Mouse (Mus musculus) thymus, postnatal 0 days (tissue): ENCODE data around the gene Shisal2a. TPM values are rescaled to one million over a fixed set of nuclear protein-coding genes. Genes with fewer than 3 reads are reported as not detected.
A peak's percentile ranks its signal among the peaks of the same experiment; 100 is the strongest.

Source experiments
- DNase-seq: peaks from one replicate; pipeline ENCODE4 v3.0.0-alpha.2; 2015; ENCODE audit warnings: low spot score
- polyA plus RNA-seq: library from polyadenylated mRNA; unstranded; fragments of >200 nt; fragmentation: Nextera tagmentation; extraction: Ambion mirVana; gene quantifications from 2 replicates; pipeline ENCODE4 v1.2.1, GENCODE M21; 2015

The Shisal2a gene
- not detected in 2 replicates for polyA plus RNA-seq

DNA sequence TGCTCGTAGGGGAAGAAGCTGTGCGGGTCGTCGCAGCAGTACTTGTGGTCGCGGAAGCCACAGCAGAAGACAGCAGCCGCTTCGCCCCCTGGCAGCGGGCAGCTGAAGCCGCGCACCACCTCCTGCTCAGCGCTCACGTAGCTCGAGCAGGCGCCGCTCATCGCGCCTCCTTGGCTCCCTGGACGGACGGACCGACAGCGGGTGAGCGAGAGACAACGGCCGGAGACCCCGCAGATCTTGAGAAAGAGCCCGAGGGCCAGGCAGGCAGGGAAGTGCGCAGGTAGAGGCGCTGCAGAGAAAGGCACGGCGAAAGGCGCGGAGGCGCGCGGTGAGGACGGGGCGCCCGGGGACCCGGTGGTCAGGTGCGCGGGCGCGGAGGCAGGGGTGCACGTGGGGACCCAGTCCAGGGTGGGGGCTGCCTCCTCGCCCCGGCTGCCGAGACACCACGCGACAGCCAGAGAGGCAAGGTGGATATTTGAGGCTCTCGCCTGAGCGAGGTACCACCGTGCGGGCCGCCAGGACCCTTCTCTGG lies at the start of gene Shisal2a:
Shisal2a (minus strand) TSS at position 167 of the 532 bp plus-strand sequence.
- DNase-seq: no peak

DNA sequence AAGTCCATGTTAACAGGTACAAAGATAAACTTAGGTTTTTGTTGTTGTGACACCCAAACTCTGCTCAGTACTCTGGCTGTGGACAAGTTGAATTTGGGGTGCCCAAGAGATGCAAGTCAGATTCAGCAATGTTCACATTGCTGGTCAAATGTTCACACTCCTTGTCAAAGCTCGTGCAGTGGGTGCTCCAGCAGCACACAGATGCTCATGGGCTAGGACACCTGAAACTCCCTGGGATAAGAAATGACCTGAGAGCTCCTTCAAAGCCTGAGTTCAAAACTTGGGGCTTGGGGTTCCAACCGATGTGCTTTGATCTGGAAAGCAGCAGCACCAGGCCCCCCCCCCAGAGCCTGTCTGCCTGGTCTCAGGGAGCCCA lies 48.4 kb upstream of the Shisal2a start:
- no peak for DNase-seq

DNA sequence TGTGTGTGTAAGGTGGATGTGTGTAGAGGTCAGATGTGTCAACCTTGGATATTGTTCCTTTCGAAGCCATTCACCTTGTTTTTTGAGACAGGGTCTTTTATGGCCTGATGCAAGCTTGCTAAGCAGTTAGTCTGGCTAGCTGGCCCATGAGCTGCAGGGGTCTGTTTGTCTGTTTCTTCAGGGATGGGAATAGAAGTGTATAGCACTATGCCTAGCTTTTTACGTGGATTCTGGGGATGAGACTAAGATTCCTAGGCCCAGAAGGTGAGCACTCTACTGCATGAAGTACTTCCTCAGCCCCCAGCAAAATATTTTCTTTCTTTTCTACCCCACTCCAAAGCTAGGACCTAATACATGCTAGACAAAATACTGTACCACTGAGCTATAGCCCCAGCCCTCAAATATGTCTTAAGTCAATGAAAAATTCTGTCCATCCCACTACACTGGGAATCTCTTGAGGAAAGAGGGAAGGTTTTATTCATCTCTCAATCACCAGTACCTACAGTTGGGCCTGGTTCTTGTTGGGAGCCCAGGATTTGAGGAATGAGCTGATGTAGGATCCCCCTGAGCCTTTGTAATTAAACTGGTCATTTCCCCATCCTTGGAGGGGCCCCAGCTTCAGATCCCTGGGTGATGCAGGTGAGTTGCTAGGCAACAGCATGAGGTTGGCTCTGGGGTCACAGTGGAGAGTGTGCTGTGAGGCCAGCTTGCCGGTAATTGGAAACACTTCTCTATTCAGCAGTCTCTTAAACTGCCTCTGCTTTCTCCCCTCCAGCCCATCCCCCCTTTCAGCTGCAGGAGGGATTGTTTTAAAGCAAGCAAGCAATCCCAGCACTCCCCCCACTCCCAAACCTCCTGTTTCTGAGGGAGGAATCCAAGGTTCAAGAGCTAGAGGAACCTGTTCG lies 47.8 kb upstream of the Shisal2a start:
- DNase-seq: no peak

DNA sequence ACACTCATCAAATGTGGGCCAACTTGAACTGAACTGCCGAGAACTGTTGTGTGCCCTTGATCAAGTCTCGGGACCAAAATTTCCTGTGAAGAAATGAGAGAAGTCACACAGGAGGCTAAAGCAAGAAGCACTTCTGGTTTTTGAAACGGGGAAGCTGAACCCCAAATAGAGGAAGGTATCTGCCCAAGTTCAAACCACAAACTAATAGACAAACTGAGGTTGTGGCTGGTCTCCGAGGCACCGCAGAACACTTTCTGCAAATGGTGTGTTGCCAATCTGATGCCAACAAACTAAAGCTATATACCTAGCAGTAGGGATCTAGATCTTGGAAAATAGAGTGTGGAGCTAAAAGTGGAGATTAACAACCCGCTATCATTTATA lies 45.2 kb upstream of the Shisal2a start:
- DNase-seq: no peak

DNA sequence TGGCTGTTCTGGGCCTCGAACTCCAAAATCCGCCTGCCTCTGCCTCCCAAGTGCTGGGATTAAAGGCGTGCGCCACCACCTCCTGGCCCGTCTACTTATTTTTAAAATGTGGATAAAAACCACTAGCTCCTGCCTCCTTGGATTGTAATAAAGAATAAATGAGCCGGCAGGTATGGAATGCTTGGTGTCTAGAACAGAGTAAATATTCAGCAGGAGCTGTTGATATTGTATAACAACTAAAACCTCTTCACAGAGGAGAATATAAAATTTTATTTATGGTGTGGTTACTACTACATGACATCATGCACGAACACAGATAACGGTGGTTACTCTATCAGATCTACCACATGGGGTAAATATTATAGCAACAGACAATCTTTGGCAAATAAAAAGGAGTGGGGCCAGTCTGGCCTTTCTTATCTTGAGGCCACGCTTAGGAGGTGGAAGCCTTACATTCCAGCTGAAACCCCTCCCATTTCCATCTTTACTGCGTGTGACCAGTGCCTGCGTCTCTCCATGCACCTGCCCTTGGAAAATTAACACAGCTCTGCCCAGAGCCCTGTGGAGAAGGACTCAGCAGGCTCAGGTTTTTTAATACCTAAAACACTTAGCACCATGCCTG lies 44.7 kb upstream of the Shisal2a start:
- DNase-seq: no peak

DNA sequence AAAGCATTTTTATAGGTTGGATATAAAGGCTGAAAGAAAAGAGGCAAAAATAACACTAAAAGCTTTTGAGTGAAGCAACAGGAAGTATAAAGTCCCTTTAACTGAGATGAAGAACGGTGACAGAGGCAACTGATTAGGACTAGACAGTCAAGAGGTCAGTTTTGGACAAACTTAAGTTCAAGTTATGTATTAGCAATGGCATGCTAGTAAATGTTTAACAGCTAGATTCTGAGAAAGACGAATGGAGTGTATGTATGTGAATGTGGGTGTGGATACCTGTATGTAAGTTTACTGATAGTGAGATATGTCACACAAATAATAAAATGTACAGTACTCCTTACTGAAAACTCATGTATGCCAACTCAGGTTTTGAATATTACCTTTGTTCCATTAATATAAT lies 41.4 kb upstream of the Shisal2a start:
- no peak for DNase-seq

DNA sequence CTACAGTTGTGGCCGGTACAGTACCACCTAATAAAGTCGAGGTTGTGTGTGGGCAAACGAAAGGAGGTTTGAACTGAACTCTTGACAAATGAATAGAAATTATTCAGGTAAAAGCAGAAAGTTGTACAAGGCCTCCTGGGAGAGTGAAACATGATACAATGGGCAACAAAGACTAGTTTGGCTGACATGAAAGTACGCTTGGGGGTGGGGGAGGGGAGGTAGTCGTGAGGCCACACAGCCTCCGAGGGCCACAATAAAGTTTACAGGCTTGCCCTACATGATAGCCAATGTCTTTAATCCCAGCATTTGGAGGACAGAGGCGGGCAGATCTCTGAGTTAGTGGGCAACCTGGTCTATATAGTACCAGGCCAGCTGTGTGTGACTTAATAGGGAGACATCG lies 24.5 kb upstream of the Shisal2a start:
- DNase-seq: no peak

DNA sequence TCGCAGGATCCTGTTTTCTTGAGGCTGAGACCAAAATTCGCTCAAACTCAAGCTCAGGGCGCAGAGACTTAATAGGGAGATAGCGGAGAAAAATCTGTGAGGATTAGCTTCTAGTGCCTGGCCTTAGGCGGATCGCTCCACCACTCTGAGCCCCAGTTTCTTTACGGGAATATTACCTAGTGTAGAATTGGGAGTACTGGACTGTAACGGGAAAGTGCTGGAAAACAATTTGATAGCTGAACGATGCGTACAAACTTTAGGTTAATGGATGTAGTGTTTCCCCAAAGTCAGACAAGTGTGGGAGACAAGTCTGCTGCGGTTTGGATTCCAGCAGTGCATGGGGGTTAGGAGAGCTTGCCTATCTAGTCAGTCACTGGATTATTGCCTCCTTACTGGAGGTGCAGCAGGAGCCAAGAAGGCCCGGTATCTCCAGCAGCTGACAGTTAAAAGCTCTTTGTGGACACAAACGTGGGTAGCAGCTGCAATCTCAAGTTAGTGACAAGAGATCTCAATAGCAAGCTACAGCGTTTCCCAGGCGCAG lies 23.8 kb upstream of the Shisal2a start, which contains the start of gene Gpx7:
Gpx7 (minus strand) TSS at position 101 of the 541 bp plus-strand sequence.
- no peak for DNase-seq

DNA sequence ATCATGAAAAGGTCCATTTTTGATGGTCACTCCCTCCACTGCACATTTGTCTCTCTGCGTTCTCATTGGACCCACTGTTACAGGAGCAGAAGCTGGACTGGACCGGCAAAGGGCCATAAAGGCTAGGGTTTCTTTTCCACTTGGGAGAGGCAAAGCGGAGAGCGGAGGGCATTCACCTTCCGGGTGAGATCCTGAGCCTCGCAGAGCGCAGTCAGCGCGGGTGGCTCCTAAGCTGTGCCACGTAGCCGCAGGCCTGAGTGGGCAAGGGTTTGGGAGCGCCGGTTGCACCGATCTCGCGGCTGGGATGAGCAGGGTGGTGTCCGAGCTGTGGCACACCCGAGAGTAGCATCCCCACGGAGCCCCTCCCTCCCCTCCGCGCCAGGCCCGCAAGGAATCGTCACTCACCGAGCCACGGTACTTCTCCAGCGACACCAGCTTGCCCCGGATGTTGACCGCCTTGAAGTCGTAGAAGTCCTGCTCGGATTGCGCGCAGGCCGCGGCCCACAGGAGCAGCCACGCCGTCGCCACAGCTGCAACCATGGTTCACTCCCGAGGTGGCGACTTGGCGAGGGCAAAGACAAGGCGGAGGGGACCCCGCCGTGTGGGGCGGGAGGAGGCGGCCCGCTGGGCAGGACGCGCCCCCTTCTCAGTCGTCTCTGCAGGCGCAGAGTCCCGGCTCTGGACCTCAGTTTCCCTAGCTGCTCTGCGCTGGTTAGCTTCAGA lies 23.1 kb upstream of the Shisal2a start:
- DNase-seq: peak; percentile 13

DNA sequence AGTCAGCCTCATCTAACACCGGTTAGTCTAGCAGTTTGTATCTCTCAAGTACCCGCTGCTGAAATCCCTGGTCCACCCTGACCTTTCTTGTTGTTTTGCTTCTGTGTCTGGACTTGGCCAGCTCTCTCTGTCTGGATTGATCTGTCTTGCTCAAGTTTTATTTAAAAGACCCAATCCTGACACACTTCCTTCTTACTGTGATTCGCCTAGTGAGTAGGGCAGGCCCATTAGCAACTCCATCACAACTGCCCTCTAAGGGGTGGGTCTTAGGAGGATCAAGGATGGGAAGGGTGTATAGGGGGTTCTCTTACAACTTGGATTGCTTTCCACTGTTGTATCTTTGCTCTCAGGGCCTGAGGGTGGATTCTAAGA lies 22.6 kb upstream of the Shisal2a start:
- DNase-seq: no peak

DNA sequence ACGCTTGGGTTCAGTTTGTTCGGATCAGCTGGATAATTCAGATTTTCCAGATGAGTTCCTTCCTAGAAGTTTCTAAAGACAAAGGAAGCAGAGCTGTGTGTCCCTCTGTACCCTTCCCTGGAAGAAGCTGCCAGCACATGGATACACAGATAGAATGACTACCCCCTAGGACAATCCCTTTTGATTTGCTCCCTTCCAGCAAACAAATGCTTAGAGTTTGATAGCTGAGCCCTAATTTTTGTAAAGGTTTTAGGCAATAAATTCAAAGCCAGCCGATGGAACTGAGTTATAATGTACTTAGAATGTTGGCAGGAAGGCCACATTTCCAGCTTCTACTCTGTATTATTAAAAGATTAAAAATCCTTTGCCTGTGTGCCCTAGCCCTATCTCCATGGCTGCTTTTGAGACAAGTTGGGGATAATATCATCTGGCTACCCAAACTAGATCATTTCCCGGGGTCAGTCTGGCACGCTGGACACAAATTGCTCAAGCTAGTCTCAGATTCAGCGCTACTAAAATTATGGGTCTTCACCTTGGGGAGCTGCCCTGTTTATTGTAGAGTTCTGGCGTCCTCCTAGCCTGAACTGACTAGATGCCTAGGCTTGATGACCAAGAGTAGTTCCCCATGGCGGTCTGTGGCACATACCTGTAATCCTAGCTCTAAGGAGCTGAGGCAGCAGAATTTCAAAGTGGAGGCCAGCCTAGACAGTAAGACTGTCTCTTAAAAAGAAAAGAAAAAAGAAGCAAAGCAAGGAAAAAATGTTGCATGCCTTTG lies 20.9 kb upstream of the Shisal2a start:
- no peak for DNase-seq

DNA sequence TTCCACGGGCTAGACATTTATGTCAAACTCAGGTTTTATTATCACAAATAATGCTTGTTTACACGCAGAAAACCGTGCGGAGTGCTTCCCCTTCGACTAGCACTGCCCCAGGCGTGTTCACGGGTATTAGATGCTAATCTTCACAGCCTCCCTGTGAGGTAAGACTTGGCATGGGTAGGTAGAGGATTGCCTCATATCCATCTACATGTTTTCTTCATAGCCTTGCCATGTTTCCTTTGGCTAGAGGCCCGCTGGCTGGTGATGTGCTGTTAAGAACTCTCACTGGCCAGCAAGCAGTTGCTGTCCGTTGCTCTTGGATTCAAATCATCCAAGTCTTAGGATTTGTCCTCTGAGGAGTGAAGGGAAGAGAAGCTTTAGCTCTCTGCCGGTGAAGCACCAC lies 17.2 kb upstream of the Shisal2a start:
- DNase-seq: no peak

DNA sequence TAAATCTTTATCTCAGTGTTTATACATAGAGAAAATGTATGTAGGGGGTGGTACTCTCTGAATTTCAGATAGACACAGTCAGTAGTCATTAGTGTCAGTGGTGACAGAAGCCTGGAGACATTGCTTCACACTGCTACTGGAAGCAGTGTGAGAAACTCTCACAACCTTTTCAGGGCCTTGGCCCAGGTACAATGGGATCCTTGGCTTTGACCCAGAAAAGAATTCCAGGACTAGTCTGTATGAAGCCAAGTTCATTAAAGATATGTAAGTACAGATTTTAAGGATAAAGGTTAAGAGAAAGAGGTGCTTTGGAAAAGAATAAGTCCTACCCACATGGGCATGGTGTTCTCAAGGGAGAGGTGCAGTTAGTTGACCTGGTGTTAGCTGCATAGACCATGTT lies 11.1 kb upstream of the Shisal2a start:
- DNase-seq: no peak

DNA sequence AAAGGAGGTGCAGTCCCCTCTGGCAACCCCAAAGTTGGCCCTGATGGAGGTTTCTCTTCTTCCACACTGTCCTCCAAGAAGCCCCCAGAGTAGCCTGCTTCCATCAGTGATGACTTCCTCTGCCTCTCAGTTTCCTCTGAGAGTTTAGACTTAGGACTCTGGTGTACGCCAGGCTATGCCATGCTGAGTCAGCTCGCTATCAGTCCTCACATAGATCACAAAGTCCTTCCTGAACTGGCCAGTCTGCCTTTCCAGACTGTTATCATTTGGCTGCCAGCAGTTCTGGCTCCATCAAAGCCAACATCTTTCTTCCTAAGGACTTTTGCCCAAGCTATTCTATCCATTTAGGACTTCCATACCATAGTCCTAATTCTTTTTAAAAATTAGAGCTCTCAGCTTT lies 9.4 kb upstream of the Shisal2a start:
- no peak for DNase-seq

DNA sequence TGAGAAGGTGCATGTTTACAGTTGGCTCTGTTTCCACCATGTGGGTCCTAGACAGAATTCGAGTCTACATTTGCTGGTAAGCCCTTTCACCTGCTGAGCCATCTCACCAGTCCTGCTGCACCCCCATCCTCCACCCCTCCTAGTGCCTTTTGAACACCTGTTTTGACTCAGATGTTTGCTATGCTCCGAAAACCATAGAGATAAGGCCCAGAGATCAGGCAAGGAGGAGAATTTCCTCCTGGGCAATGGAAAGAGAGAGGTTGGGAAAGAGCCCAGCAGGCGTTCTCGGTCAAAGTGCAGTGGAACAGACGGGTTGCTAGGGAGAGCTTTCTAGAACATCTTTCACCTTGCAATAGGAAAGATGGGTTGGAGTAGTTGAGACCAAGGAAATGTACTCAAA lies 8.0 kb upstream of the Shisal2a start:
- DNase-seq: no peak

DNA sequence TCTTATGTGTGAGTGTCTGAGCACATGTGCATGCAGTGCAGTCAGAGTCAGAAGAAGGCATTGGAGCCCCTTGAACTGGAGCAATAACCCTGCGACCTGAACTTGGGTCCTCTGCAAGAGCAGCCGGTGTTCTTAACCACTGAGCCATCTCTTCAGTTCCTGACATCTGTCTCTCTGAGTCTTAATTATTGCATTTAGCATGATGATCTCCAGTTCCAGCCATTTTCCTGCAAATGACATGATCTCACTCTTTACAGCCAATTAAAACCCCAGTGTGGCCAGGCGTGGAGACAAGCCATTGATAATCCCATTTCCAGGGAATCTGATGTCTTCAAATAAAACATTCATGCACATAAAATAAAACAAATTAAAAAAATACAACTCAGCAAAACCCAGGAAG lies 5.6 kb upstream of the Shisal2a start:
- DNase-seq: no peak

DNA sequence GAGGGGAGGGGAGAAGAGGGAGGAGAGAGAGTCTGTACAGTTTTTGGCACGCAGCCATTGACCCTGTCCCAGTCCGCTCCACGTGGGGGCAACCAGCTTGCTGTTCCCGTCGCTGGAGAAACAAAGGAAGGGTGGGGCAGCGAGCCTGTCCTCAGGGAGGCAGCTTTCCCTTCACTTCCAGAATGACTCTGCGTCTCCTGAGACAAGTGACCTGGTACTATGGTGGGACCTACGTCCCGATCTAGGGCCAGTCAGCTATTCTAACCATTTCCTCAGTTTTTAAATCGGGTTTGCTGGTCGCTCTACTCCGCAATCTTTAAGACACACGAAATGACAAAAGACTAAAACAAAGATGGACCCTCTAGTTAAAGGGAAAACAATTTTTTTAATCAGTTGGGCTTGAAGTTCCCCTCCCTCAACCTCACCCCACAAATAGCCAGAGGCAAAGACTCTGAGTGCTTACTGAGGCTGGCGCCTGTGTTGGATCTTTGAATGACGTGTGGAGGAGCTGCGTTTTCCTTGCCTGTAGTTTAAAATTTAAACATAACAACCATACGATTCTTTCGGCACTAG lies 4.6 kb upstream of the Shisal2a start:
- no peak for DNase-seq

DNA sequence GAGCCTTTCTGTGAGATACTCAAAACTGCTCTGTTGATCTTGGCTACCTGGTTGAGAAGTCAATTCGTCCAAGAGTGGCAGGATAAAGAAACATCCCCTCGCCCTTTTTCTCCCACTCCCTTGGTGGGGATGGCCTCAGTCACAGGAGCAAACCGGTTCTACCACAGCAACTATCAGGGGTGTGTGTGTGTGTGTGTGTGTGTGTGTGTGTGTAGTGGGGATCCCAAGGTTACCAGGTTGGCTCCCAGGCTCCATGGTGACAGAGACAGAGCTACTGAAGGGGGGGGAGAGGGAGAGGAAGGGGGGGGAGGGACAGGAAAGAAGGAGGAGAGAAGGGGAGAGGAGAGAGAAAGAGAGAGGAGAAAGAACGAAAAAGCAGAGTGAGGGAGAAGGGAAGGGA lies 4.0 kb upstream of the Shisal2a start:
- DNase-seq: no peak

DNA sequence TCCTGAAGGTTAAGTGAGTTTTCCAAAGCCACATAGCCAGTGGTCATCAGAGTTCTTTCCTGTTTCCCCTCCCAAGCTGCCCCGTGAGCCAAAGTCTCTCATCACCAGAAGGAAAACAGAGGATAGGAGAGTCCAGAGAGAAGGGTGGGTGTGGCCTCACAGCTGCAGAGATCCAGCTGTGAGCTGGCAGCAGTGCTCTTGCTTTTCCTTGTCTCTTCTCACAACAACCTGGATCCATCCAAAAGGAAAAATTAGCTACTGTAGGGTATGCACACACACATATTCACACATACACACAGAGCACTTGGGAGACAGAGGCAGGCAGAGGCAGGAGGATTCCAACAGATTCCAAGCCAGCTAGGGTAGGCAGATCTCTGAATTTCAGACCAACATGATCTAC lies 2.9 kb upstream of the Shisal2a start:
- no peak for DNase-seq

DNA sequence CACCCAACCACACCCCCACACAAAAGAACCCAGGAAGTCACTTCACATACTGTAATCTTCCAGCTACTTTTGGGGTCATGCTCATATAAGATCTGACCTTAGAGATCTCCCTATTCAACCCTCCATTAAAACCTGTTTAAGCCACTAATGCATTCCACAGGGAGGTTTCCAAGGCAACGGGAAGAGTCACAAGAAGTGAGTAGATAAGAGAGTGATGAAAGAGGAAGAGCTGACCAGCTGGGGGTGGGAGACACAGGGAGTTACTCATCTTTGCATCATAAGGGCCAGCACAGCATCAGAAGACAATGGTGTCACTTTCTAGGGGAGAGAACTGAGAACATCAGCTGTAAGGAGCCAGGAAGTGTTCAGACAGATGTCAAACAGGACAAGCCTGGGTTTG lies 3.0 kb downstream of the Shisal2a start:
- DNase-seq: no peak

DNA sequence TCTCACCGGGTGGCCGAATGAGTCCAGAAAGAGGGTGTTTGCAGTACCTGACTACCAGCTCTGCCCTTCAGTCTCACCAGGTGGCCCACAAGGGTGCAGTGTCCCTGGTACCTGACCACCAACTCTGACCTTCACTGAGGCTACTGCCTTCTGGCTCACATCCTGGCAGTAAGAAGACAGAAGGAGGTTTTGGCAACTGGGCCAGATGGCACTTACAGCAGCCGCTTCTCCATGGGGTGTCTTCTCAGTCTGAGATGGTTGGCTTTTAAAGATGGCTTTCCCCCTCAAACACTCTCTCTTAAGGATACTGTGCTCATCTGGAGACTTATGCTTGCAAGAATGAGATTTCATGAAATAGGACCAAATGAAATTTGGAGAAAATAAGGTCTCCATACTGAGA lies 3.7 kb downstream of the Shisal2a start:
- DNase-seq: no peak
